Comparison of ENCODE assay signal across 19 mouse cellular contexts in genomic region chr7:73326680-73327079, GRCm38 (mm10). TPM values are rescaled to one million over a fixed set of nuclear protein-coding genes. Genes with fewer than 3 reads are reported as not detected.
DNase-seq lines count a peak whose midpoint lies in the region; ATAC-seq lines count a peak whose summit lies in the region.
"Had no signal": no experiment of that assay in that cellular context is flagged by ENCODE, and none has a peak within 500 bp of the region (broad histone marks: within the 10 kb centered on the region; RNA-seq: fewer than 3 reads in every experiment).

No protein-coding gene starts in this region.

- H3K27ac ChIP-seq in kidney, embryonic 16.5 days (ENCODE audit: low read length) = peak overlapping the region; percentile 36; the same call in 1 of the 2 replicates
- H3K27ac ChIP-seq: hindbrain, embryonic 12.5 days; liver, embryonic 14.5 days; macrophage; midbrain, embryonic 12.5 days had no signal

- H3K27me3 ChIP-seq in kidney, embryonic 16.5 days (ENCODE audit: insufficient read depth, low read length) = no peaks in the 10 kb centered on the region
- H3K27me3 ChIP-seq: CH12.LX; hindbrain, embryonic 12.5 days; midbrain, embryonic 12.5 days had no signal

- no peak overlapping the region for H3K4me2 ChIP-seq in kidney, embryonic 16.5 days (replicated peaks; ENCODE audit: low read depth, low read length)
- H3K4me2 ChIP-seq: hindbrain, embryonic 12.5 days; midbrain, embryonic 12.5 days had no signal

- DNase-seq in frontal cortex, postnatal 14 days (ENCODE audit: low spot score in 2 of 2) = no peak
- DNase-seq in kidney, adult 18-20 months = no peak
- peak; percentile 65 for DNase-seq in right cerebral cortex, adult 18-20 months
- no peak for DNase-seq in right cerebral cortex, postnatal 25 days
- peak; percentile 38 for DNase-seq in telencephalon, adult 2 months (ENCODE audit: low read depth, low spot score)
- DNase-seq in thymus, postnatal 25 days = no peak
- DNase-seq: adrenal gland, postnatal 25 days; cerebellum, postnatal 14 days; kidney, adult 2 months; layer of hippocampus, adult 9-11 months; right cerebral cortex, postnatal 14 days; thymus, postnatal 14 days had no signal

- 30% methylated on average over 11 of the region's 11 CpGs for WGBS in kidney, embryonic 16.5 days

- no peak overlapping the region for H3K9ac ChIP-seq in kidney, embryonic 16.5 days (replicated peaks; ENCODE audit: low read length)
- H3K9ac ChIP-seq: hindbrain, embryonic 12.5 days; liver, embryonic 14.5 days; midbrain, embryonic 12.5 days had no signal

- peaks cover 31% of the 10 kb centered on the region for H3K4me1 ChIP-seq in kidney, embryonic 16.5 days (ENCODE audit: insufficient read depth, low read length)

- H3K36me3 ChIP-seq in kidney, embryonic 16.5 days (ENCODE audit: insufficient read depth, low read length) = no peaks in the 10 kb centered on the region
- H3K36me3 ChIP-seq: hindbrain, embryonic 12.5 days; midbrain, embryonic 12.5 days had no signal

- no peaks in the 10 kb centered on the region for H3K9me3 ChIP-seq in kidney, embryonic 16.5 days (ENCODE audit: low read length)
- H3K9me3 ChIP-seq: hindbrain, embryonic 12.5 days had no signal

- H3K4me3 ChIP-seq in kidney, embryonic 16.5 days (ENCODE audit: low read length) = no peak overlapping the region
- H3K4me3 ChIP-seq: hindbrain, embryonic 12.5 days; midbrain, embryonic 12.5 days had no signal

- peak; percentile 9; the same call in 1 of the 2 replicates for ATAC-seq in frontal cortex, adult (ENCODE audit: low TSS enrichment)
- ATAC-seq in kidney, embryonic 16.5 days (ENCODE audit: low FRiP score, low TSS enrichment) = peak; percentile 36; the same call in 1 of the 2 replicates

RNA-seq across cellular contexts. Expression of gene Rgma, which starts 48.6 kb away (rescaled TPM):
- polyA plus RNA-seq in kidney, embryonic 16.5 days (2015; fragmentation: Nextera tagmentation; extraction: Ambion mirVana) = 10.0 and 12.8 TPM in 2 replicates
- polyA plus RNA-seq: macrophage had no signal

Comparison
In these comparisons a context has a peak if more than half of its experiments do, and no peak if none do; other contexts are left out.
1. DNase-seq: peak in right cerebral cortex, adult 18-20 months (single experiment) and telencephalon, adult 2 months (single experiment); none in frontal cortex, postnatal 14 days (0 of 2), kidney, adult 18-20 months (single experiment), right cerebral cortex, postnatal 25 days (single experiment) and thymus, postnatal 25 days (single experiment).